Mouse (Mus musculus): ENCODE results near the gene Zfp710.

DNA sequence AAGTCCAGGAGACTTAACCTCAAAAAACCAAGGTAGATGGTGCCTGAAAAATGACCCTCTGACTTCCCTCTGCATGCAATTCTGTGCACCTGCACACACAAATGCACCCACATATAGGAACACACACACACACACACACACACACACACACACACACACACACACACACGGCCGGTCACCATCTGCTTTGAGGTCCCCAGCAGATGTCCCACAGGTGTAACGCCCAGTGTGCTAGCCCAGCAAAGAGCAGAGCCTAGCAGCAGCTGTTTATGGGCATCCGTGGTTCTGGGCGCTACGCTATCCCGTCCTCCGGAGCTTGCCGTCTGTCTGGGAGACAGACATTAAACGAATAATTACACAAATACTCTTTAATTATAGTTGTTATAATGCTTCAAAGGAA is 6.9 kb downstream of the Zfp710 start:
- TF ChIP-seq CTCF (IDR thresholded peaks at IDR 0.05; ENCODE audit: control insufficient read depth, insufficient read depth, low read length) (no peak), POLR2A (IDR thresholded peaks at IDR 0.05; ENCODE audit: borderline replicate concordance, control insufficient read depth, low read depth, low read length) (no peak)

Measured in bone marrow, adult 2 months (tissue).